Mouse (Mus musculus): ENCODE data around the gene Abca2.

The Abca2 gene

GRCm38 (mm10) chr2:25426721-25427191, 1.7 kb upstream of the Abca2 start:
- peak; percentile 84 for DNase-seq

- no peak for DNase-seq
Measured at GRCm38 (mm10) chr2:25427256-25427655, 1.2 kb upstream of the Abca2 start.

- peak; percentile 85 for DNase-seq
Measured at GRCm38 (mm10) chr2:25429435-25430180, 1.1 kb downstream of the Abca2 start.

GRCm38 (mm10) chr2:25430395-25431233, 2.1 kb downstream of the Abca2 start:
- DNase-seq: peak; percentile 73

- DNase-seq: no peak
Measured at GRCm38 (mm10) chr2:25431308-25431855, 2.9 kb downstream of the Abca2 start.

- peak; percentile 63 for DNase-seq
Measured at GRCm38 (mm10) chr2:25432326-25433098, 4.0 kb downstream of the Abca2 start.

- DNase-seq: no peak
Measured at GRCm38 (mm10) chr2:25433101-25433500, 4.6 kb downstream of the Abca2 start.

GRCm38 (mm10) chr2:25434292-25434691, 5.8 kb downstream of the Abca2 start:
- DNase-seq: peak; percentile 97

GRCm38 (mm10) chr2:25436286-25436820, 7.8 kb downstream of the Abca2 start:
- DNase-seq: no peak

- DNase-seq: peak; percentile 55
Measured at GRCm38 (mm10) chr2:25441067-25441466, 12.6 kb downstream of the Abca2 start.

- no peak for DNase-seq
Measured at GRCm38 (mm10) chr2:25442682-25443081, 14.2 kb downstream of the Abca2 start.

- no peak for DNase-seq
Measured at GRCm38 (mm10) chr2:25450853-25451647, 22.5 kb downstream of the Abca2 start.

- DNase-seq: no peak
Measured at GRCm38 (mm10) chr2:25452951-25453350, 24.4 kb downstream of the Abca2 start.

GRCm38 (mm10) chr2:25456205-25456953, 27.9 kb downstream of the Abca2 start, which contains the start of gene Clic3:
TSS of gene Clic3 (plus strand) at chr2:25456838.
- DNase-seq: peak; percentile 52

GRCm38 (mm10) chr2:25457022-25457896, 28.8 kb downstream of the Abca2 start:
- DNase-seq: peak; percentile 74

- DNase-seq: peak; percentile 70
Measured at GRCm38 (mm10) chr2:25458911-25459310, 30.4 kb downstream of the Abca2 start.

GRCm38 (mm10) chr2:25460135-25460534, 31.6 kb downstream of the Abca2 start:
- no peak for DNase-seq

- peak; percentile 95 for DNase-seq
Measured at GRCm38 (mm10) chr2:25460551-25461309, 32.2 kb downstream of the Abca2 start, which contains the start of gene Paxx. TSS of gene Paxx (minus strand) at chr2:25461094.

GRCm38 (mm10) chr2:25461407-25461806, 32.9 kb downstream of the Abca2 start:
- no peak for DNase-seq

All from cerebellum, adult 9-10 months (tissue).